12 mouse cellular contexts compared by ENCODE assay signal in genomic region chr2:17880800-17881717, GRCm38 (mm10).
DNase-seq lines count a peak whose midpoint lies in the region; ATAC-seq lines count a peak whose summit lies in the region.
"Had no signal": no experiment of that assay in that cellular context is flagged by ENCODE, and none has a peak within 500 bp of the region (broad histone marks: within the 10 kb centered on the region; RNA-seq: fewer than 3 reads in every experiment).

No protein-coding gene starts in this region.

- peak overlapping the region; percentile 55; the same call in 1 of the 2 replicates for H3K27ac ChIP-seq in limb, embryonic 13.5 days
- H3K27ac ChIP-seq in limb, embryonic 10.5 days = no peak overlapping the region
- peak overlapping the region; percentile 50 for H3K27ac ChIP-seq in hindbrain, embryonic 13.5 days

- WGBS in limb, embryonic 13.5 days = 49% methylated on average over 11 of the region's 11 CpGs
- 67% methylated on average over 11 of the region's 11 CpGs for WGBS in limb, embryonic 10.5 days
- 29% methylated on average over 11 of the region's 11 CpGs for WGBS in hindbrain, embryonic 13.5 days

- no peak overlapping the region for H3K4me3 ChIP-seq in limb, embryonic 13.5 days
- no peak overlapping the region for H3K4me3 ChIP-seq in limb, embryonic 10.5 days
- no peak overlapping the region for H3K4me3 ChIP-seq in hindbrain, embryonic 13.5 days
- H3K4me3 ChIP-seq: megakaryocyte, embryonic 14.5 days had no signal

- no peaks in the 10 kb centered on the region for H3K9me3 ChIP-seq in limb, embryonic 13.5 days
- no peaks in the 10 kb centered on the region for H3K9me3 ChIP-seq in limb, embryonic 10.5 days (replicated peaks)
- H3K9me3 ChIP-seq in hindbrain, embryonic 13.5 days = no peaks in the 10 kb centered on the region; the same call in 1 of the 2 replicates
- H3K9me3 ChIP-seq: megakaryocyte, embryonic 14.5 days had no signal

- H3K36me3 ChIP-seq in limb, embryonic 13.5 days = no peaks in the 10 kb centered on the region
- H3K36me3 ChIP-seq in limb, embryonic 10.5 days = no peaks in the 10 kb centered on the region
- no peaks in the 10 kb centered on the region for H3K36me3 ChIP-seq in hindbrain, embryonic 13.5 days

- peak; percentile 32 for DNase-seq in embryo, embryonic 10.5 days (ENCODE audit: low spot score)
- DNase-seq in embryo, embryonic 11 days = no peak
- no peak for DNase-seq in limb, embryonic 10.5 days (ENCODE audit: low spot score)
- peak; percentile 72 for DNase-seq in retina, postnatal 1 day
- DNase-seq in testis, postnatal 10 days (ENCODE audit: low spot score) = no peak
- DNase-seq in T-cell, adult 2 months (ENCODE audit: low spot score) = no peak
- DNase-seq: cerebellum, adult 18-20 months; gastrocnemius, postnatal 36 days; layer of hippocampus, postnatal 36 days had no signal

- H3K27me3 ChIP-seq in limb, embryonic 13.5 days = no peaks in the 10 kb centered on the region
- no peaks in the 10 kb centered on the region for H3K27me3 ChIP-seq in limb, embryonic 10.5 days (ENCODE audit: low read depth, poor library complexity, severe bottlenecking)
- H3K27me3 ChIP-seq in hindbrain, embryonic 13.5 days = no peaks in the 10 kb centered on the region
- H3K27me3 ChIP-seq: megakaryocyte, embryonic 14.5 days had no signal

- H3K9ac ChIP-seq in limb, embryonic 13.5 days = no peak overlapping the region
- H3K9ac ChIP-seq in hindbrain, embryonic 13.5 days = no peak overlapping the region

- peak; percentile 58; the same call in 1 of the 2 replicates for ATAC-seq in limb, embryonic 13.5 days (ENCODE audit: low FRiP score, low read depth)
- ATAC-seq in hindbrain, embryonic 13.5 days (ENCODE audit: low FRiP score) = peak; percentile 66

- no peak overlapping the region for H3K4me2 ChIP-seq in limb, embryonic 13.5 days (replicated peaks)
- no peak overlapping the region for H3K4me2 ChIP-seq in hindbrain, embryonic 13.5 days

- H3K4me1 ChIP-seq in limb, embryonic 13.5 days = peaks cover 5% of the 10 kb centered on the region
- peaks cover 7% of the 10 kb centered on the region; the same call in 1 of the 2 replicates for H3K4me1 ChIP-seq in limb, embryonic 10.5 days
- peaks cover 8% of the 10 kb centered on the region for H3K4me1 ChIP-seq in hindbrain, embryonic 13.5 days (replicated peaks)
- H3K4me1 ChIP-seq: megakaryocyte, embryonic 14.5 days had no signal

Comparison
In these comparisons a context has a peak if more than half of its experiments do, and no peak if none do; other contexts are left out.
1. DNase-seq: peak in embryo, embryonic 10.5 days (single experiment) and retina, postnatal 1 day (single experiment); none in embryo, embryonic 11 days (single experiment), limb, embryonic 10.5 days (single experiment), testis, postnatal 10 days (single experiment) and T-cell, adult 2 months (single experiment).